Mouse (Mus musculus) MEL (cell line): ENCODE results near the gene Grik5.

Source experiments
- BHLHE40 ChIP-seq: IDR thresholded peaks from 2 replicates; pipeline ENCODE4 v1.6.1; 2012; ENCODE audit warnings: low read depth, mild to moderate bottlenecking, inconsistent platforms, low read length, improper control_type of control experiment, borderline replicate concordance
- CHD2 ChIP-seq: IDR thresholded peaks from 2 replicates; pipeline ENCODE4 v1.6.1; 2011; ENCODE audit warnings: low read length, improper control_type of control experiment
- CTCF ChIP-seq, 3 experiments: IDR thresholded peaks in 2 of 3; conservative IDR thresholded peaks in 1 of 3; 2 replicates each; pipeline ENCODE4 v1.5.1; 2011 to 2012; ENCODE audit warnings: low read length in 3 of 3, low read depth in 2 of 3, mild to moderate bottlenecking in 2 of 3, improper control_type of control experiment in 1 of 3, inconsistent platforms in 1 of 3, mixed read lengths in 1 of 3, moderate library complexity in 1 of 3; ENCODE audit not compliant: control insufficient read depth in 1 of 3, insufficient read depth in 1 of 3, poor library complexity in 1 of 3, severe bottlenecking in 1 of 3
- EP300 ChIP-seq, 2 experiments: IDR thresholded peaks; 2 replicates each; pipeline ENCODE4 v1.6.1; 2011; ENCODE audit warnings: improper control_type of control experiment in 2 of 2, low read length in 2 of 2, low read depth in 1 of 2, mild to moderate bottlenecking in 1 of 2
- ETS1 ChIP-seq: IDR thresholded peaks from 2 replicates; pipeline ENCODE4 v1.6.1; 2012; ENCODE audit warnings: low read depth, mild to moderate bottlenecking, inconsistent platforms, low read length, improper control_type of control experiment, moderate library complexity
- GATA1 ChIP-seq: IDR thresholded peaks from 2 replicates; pipeline ENCODE4 v1.6.1; 2011; ENCODE audit warnings: low read depth, low read length, improper control_type of control experiment
- HCFC1 ChIP-seq: IDR thresholded peaks from 2 replicates; pipeline ENCODE4 v1.6.1; 2012; ENCODE audit warnings: low read depth, mild to moderate bottlenecking, inconsistent platforms, low read length, improper control_type of control experiment, moderate library complexity
- JUND ChIP-seq: IDR thresholded peaks from 2 replicates; pipeline ENCODE4 v1.6.1; 2011; ENCODE audit warnings: low read depth, mild to moderate bottlenecking, improper control_type of control experiment, low read length
- MAFK ChIP-seq: IDR thresholded peaks from 2 replicates; pipeline ENCODE4 v1.6.1; 2011; ENCODE audit warnings: low read depth, mild to moderate bottlenecking, low read length, improper control_type of control experiment, borderline replicate concordance
- NRF1 ChIP-seq: IDR thresholded peaks from 2 replicates; pipeline ENCODE4 v1.6.1; 2014; ENCODE audit warnings: low read depth, mild to moderate bottlenecking, inconsistent platforms, low read length, improper control_type of control experiment, moderate library complexity; ENCODE audit not compliant: poor library complexity, insufficient read depth, severe bottlenecking
- POLR2A ChIP-seq, 2 experiments: IDR thresholded peaks; 2 replicates each; pipeline ENCODE4 v1.6.1; 2011 to 2012; ENCODE audit warnings: low read length in 2 of 2, mild to moderate bottlenecking in 2 of 2, control low read depth in 1 of 2, improper control_type of control experiment in 1 of 2, low read depth in 1 of 2, moderate library complexity in 1 of 2; ENCODE audit not compliant: control insufficient read depth in 1 of 2, insufficient read depth in 1 of 2, poor library complexity in 1 of 2
- TBP ChIP-seq: IDR thresholded peaks from 2 replicates; pipeline ENCODE4 v1.8.0; 2011; ENCODE audit warnings: low read depth, low read length, improper control_type of control experiment
- ZC3H11A ChIP-seq: IDR thresholded peaks from 2 replicates; pipeline ENCODE4 v1.6.1; 2012; ENCODE audit warnings: low read depth, mild to moderate bottlenecking, inconsistent platforms, low read length, improper control_type of control experiment

DNA sequence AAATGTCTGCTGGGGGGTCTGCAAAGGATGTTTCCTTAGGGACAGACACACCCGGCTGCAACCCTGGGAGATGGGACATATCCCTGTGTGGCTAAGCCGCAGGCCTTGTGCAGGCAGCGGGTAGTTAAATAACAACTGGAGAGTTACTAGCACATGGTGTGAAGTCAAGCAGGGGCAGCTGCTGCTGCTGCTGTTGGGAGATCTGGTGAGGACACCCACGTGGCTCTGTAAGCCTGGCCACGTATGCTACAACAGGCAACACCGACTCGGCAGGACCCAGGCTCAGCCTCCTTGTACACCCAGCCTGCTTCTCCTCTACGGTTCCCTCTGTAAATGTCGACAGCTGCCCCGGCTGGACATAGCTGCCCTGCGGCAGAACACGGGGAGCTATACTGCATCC, 30.2 kb downstream of the Grik5 start:
- TF ChIP-seq MAFK (no peak), CTCF (IDR thresholded peaks at IDR 0.05 in 2 of 3, conservative IDR thresholded peaks at IDR 0.05 in 1 of 3; ENCODE audit: control insufficient read depth in 1 of 3, insufficient read depth in 1 of 3, low read depth in 2 of 3, low read length in 3 of 3, poor library complexity in 1 of 3, severe bottlenecking in 1 of 3) (no peak), TBP (no peak), JUND (no peak), EP300 (IDR thresholded peaks at IDR 0.05; ENCODE audit: low read depth in 1 of 2, low read length in 2 of 2) (no peak), NRF1 (no peak), POLR2A (IDR thresholded peaks at IDR 0.05; ENCODE audit: control insufficient read depth in 1 of 2, insufficient read depth in 1 of 2, low read depth in 1 of 2, low read length in 2 of 2, poor library complexity in 1 of 2) (no peak), GATA1 (no peak), ZC3H11A (no peak), BHLHE40 (no peak), HCFC1 (no peak), CHD2 (no peak), ETS1 (no peak)
